Mouse (Mus musculus) midbrain, embryonic 16.5 days (tissue): ENCODE results near the gene Suclg1. TPM values are rescaled to one million over a fixed set of nuclear protein-coding genes. Genes with fewer than 3 reads are reported as not detected.

ENCODE experiments used
- polyA plus RNA-seq: library from polyadenylated mRNA; unstranded; fragments of >200 nt; fragmentation: Nextera tagmentation; extraction: Ambion mirVana; gene quantifications from 2 replicates; pipeline ENCODE4 v1.2.1, GENCODE M21; 2015

Suclg1 gene
- polyA plus RNA-seq, 1 experiment from 2014 or later, result 133 TPM

Other genes with a start within 250 kb of the Suclg1 start
- gene Dnah6, start 26.7 kb upstream of the Suclg1 start, polyA plus RNA-seq, result 0.32 and 0.36 TPM in 2 replicates
- not detected in 2 replicates for gene 4931417E11Rik, start 221.3 kb downstream of the Suclg1 start, polyA plus RNA-seq